Comparison of ENCODE assay signal across 18 mouse cellular contexts in the genomic region with DNA sequence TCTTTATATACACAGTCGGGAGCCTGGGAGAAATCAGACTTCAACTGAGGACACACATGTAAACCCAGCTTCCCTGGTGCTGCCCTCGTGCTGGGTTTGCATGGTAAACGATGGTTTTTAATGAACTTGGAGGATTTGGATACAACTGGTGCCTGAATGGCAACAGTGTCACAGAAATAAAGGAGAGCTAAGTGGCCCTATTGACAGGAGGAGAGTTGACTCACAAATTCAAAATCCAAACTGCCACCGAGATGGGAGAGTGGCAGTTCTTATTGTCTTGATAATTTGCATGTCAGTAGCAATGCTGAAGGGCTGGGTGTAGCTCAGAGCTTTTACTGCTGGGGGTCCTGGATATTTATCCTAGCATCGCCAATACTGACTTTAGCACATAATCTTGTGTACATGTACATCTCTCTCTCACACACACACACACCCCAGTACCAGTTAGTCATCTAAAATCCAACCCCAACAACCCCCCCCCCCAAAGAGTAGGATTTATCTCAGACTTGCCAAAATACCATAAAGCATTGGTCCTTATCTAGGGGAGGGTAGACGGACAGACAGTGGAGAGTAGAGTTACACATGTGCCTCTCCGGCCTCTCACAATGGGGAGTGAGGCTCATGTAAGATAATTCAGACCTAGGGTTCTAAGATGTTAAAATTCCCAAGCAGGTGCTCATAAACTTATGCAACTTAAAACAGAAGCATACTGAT. TPM values are rescaled to one million over a fixed set of nuclear protein-coding genes. Genes with fewer than 3 reads are reported as not detected.
DNase-seq lines count a peak whose midpoint lies in the region; ATAC-seq and TF ChIP-seq lines count a peak whose summit lies in the region.
"Had no signal": no experiment of that assay in that cellular context is flagged by ENCODE, and none has a peak within 500 bp of the region (broad histone marks: within the 10 kb centered on the region; RNA-seq: fewer than 3 reads in every experiment).

No protein-coding gene starts in this region.

- no peak for TF ChIP-seq CTCF in hindbrain, postnatal 0 days (IDR thresholded peaks at IDR 0.05; ENCODE audit: low read depth)
- TF ChIP-seq CTCF in ES-Bruce4 (IDR thresholded peaks at IDR 0.05; ENCODE audit: low read depth, low read length) = no peak
- no peak for TF ChIP-seq CTCF in liver, embryonic 14.5 days (IDR thresholded peaks at IDR 0.05; ENCODE audit: low read depth)

- H3K4me3 ChIP-seq in hindbrain, embryonic 11.5 days (ENCODE audit: low read depth, low read length) = no peak overlapping the region
- no peak overlapping the region for H3K4me3 ChIP-seq in hindbrain, postnatal 0 days (ENCODE audit: low read length)
- H3K4me3 ChIP-seq in ES-Bruce4 (ENCODE audit: low read depth, low read length) = no peak overlapping the region
- H3K4me3 ChIP-seq in forebrain, embryonic 11.5 days (ENCODE audit: low read depth, low read length) = no peak overlapping the region
- no peak overlapping the region for H3K4me3 ChIP-seq in liver, embryonic 14.5 days (ENCODE audit: insufficient read depth in 1 of 2, low read depth in 2 of 2, low read length in 2 of 2)
- H3K4me3 ChIP-seq: embryonic facial prominence, embryonic 12.5 days; layer of hippocampus, adult 2 months had no signal

- H3K9me3 ChIP-seq in hindbrain, embryonic 11.5 days (ENCODE audit: control insufficient read depth, low read length) = no peaks in the 10 kb centered on the region
- no peaks in the 10 kb centered on the region for H3K9me3 ChIP-seq in hindbrain, postnatal 0 days (ENCODE audit: low read length)
- H3K9me3 ChIP-seq in ES-Bruce4 (replicated peaks; ENCODE audit: control insufficient read depth, insufficient read depth, low read length, poor library complexity, severe bottlenecking) = no peaks in the 10 kb centered on the region
- H3K9me3 ChIP-seq in forebrain, embryonic 11.5 days (ENCODE audit: control insufficient read depth, low read length) = no peaks in the 10 kb centered on the region
- no peaks in the 10 kb centered on the region for H3K9me3 ChIP-seq in liver, embryonic 14.5 days (ENCODE audit: control insufficient read depth, low read length)
- H3K9me3 ChIP-seq: embryonic facial prominence, embryonic 12.5 days had no signal

- H3K4me2 ChIP-seq in hindbrain, embryonic 11.5 days (replicated peaks; ENCODE audit: low read depth, low read length) = no peak overlapping the region
- no peak overlapping the region for H3K4me2 ChIP-seq in hindbrain, postnatal 0 days (ENCODE audit: low read depth, low read length)
- H3K4me2 ChIP-seq in forebrain, embryonic 11.5 days (ENCODE audit: low read depth, low read length, severe bottlenecking) = no peak overlapping the region
- no peak overlapping the region for H3K4me2 ChIP-seq in liver, embryonic 14.5 days (ENCODE audit: low read depth)
- H3K4me2 ChIP-seq: embryonic facial prominence, embryonic 12.5 days had no signal

- H3K27ac ChIP-seq in hindbrain, embryonic 11.5 days (ENCODE audit: low read depth, low read length) = no peak overlapping the region
- H3K27ac ChIP-seq in hindbrain, postnatal 0 days = no peak overlapping the region
- peak overlapping the region; percentile 49; the same call in 1 of the 2 replicates for H3K27ac ChIP-seq in ES-Bruce4 (ENCODE audit: insufficient read depth, low read length)
- H3K27ac ChIP-seq in forebrain, embryonic 11.5 days (ENCODE audit: low read depth, low read length) = peak overlapping the region; percentile 48; the same call in 1 of the 2 replicates
- no peak overlapping the region for H3K27ac ChIP-seq in liver, embryonic 14.5 days
- H3K27ac ChIP-seq: embryonic facial prominence, embryonic 12.5 days; layer of hippocampus, adult 2 months had no signal

- peaks cover 10% of the 10 kb centered on the region; the same call in 1 of the 2 replicates for H3K4me1 ChIP-seq in hindbrain, embryonic 11.5 days (replicated peaks; ENCODE audit: control insufficient read depth, insufficient read depth, low read length)
- peaks cover 4% of the 10 kb centered on the region; the same call in 1 of the 2 replicates for H3K4me1 ChIP-seq in hindbrain, postnatal 0 days (ENCODE audit: insufficient read depth, low read length)
- peaks cover 15% of the 10 kb centered on the region for H3K4me1 ChIP-seq in ES-Bruce4 (ENCODE audit: control insufficient read depth, insufficient read depth, low read length)
- peaks cover 10% of the 10 kb centered on the region; the same call in 1 of the 2 replicates for H3K4me1 ChIP-seq in forebrain, embryonic 11.5 days (replicated peaks; ENCODE audit: control insufficient read depth, insufficient read depth, low read length)
- peaks cover 16 to 52% of the 10 kb centered on the region in 2 experiments for H3K4me1 ChIP-seq in liver, embryonic 14.5 days (replicated peaks; ENCODE audit: control insufficient read depth in 2 of 2, insufficient read depth in 2 of 2, low read length in 1 of 2)

- 26% methylated on average over 7 of the region's 7 CpGs for WGBS in hindbrain, embryonic 11.5 days
- WGBS in hindbrain, postnatal 0 days = 29% methylated on average over 7 of the region's 7 CpGs
- 26% methylated on average over 7 of the region's 7 CpGs for WGBS in forebrain, embryonic 11.5 days
- 29% methylated on average over 7 of the region's 7 CpGs for WGBS in liver, embryonic 14.5 days (ENCODE audit: insufficient replicate concordance)

- ATAC-seq in hindbrain, embryonic 11.5 days (ENCODE audit: low FRiP score) = peak; percentile 49; the same call in 1 of the 2 replicates
- no peak for ATAC-seq in hindbrain, postnatal 0 days
- 0 out of 2 replicates have a peak, but pooled peaks have one; percentile 48 for ATAC-seq in forebrain, embryonic 11.5 days (replicated peaks; ENCODE audit: low FRiP score)
- ATAC-seq in liver, embryonic 14.5 days (ENCODE audit: insufficient read depth) = peak; percentile 48
- ATAC-seq: activated CD4-positive, CD25-positive, alpha-beta regulatory T cell, adult 4 months; Patski had no signal

- H3K27me3 ChIP-seq in hindbrain, embryonic 11.5 days (ENCODE audit: control insufficient read depth, insufficient read depth, low read length) = no peaks in the 10 kb centered on the region
- H3K27me3 ChIP-seq in hindbrain, postnatal 0 days (ENCODE audit: insufficient read depth, low read length) = no peaks in the 10 kb centered on the region
- H3K27me3 ChIP-seq in ES-Bruce4 (ENCODE audit: control insufficient read depth, insufficient read depth, low read length, poor library complexity, severe bottlenecking) = no peaks in the 10 kb centered on the region
- no peaks in the 10 kb centered on the region for H3K27me3 ChIP-seq in forebrain, embryonic 11.5 days (ENCODE audit: control insufficient read depth, insufficient read depth, low read length)
- H3K27me3 ChIP-seq in liver, embryonic 14.5 days (ENCODE audit: control insufficient read depth, insufficient read depth, low read length) = no peaks in the 10 kb centered on the region
- H3K27me3 ChIP-seq: embryonic facial prominence, embryonic 12.5 days; Patski had no signal

- DNase-seq in hindbrain, embryonic 11.5 days (ENCODE audit: low spot score) = peak; percentile 39
- no peak for DNase-seq in hindbrain, postnatal 0 days (ENCODE audit: low spot score)
- no peak for DNase-seq in forebrain, embryonic 11.5 days (ENCODE audit: low spot score)
- no peak for DNase-seq in liver, embryonic 14.5 days (ENCODE audit: low read depth in 3 of 3, low spot score in 3 of 3)
- DNase-seq in urinary bladder, postnatal 10 days (ENCODE audit: low spot score) = no peak
- no peak for DNase-seq in kidney, postnatal 4 days
- DNase-seq in frontal cortex, postnatal 36 days (ENCODE audit: low spot score in 2 of 2) = no peak
- DNase-seq: adrenal gland, postnatal 36 days; cerebellum, adult 9-10 months; heart, postnatal 10 days; left cerebral cortex, postnatal 4 days; lung, adult 18-20 months; thymus, adult 2 months had no signal

- no peak for TF ChIP-seq POLR2A in ES-Bruce4 (IDR thresholded peaks at IDR 0.05; ENCODE audit: insufficient read depth, low read length)

- no peaks in the 10 kb centered on the region for H3K36me3 ChIP-seq in hindbrain, embryonic 11.5 days (ENCODE audit: control insufficient read depth, insufficient read depth, low read length)
- H3K36me3 ChIP-seq in hindbrain, postnatal 0 days (ENCODE audit: insufficient read depth, low read length) = no peaks in the 10 kb centered on the region
- H3K36me3 ChIP-seq in ES-Bruce4 (ENCODE audit: control insufficient read depth, insufficient read depth, low read length, poor library complexity, severe bottlenecking) = peaks cover 6% of the 10 kb centered on the region
- no peaks in the 10 kb centered on the region for H3K36me3 ChIP-seq in forebrain, embryonic 11.5 days (ENCODE audit: control insufficient read depth, insufficient read depth, low read length)
- no peaks in the 10 kb centered on the region for H3K36me3 ChIP-seq in liver, embryonic 14.5 days (replicated peaks; ENCODE audit: control insufficient read depth, insufficient read depth, low read depth)
- H3K36me3 ChIP-seq: embryonic facial prominence, embryonic 12.5 days had no signal

- no peak overlapping the region for H3K9ac ChIP-seq in hindbrain, embryonic 11.5 days (ENCODE audit: low read depth, low read length)
- no peak overlapping the region for H3K9ac ChIP-seq in hindbrain, postnatal 0 days (replicated peaks; ENCODE audit: low read length)
- H3K9ac ChIP-seq in ES-Bruce4 (ENCODE audit: low read depth, poor library complexity, severe bottlenecking) = peak overlapping the region; percentile 36; the same call in 1 of the 2 replicates
- no peak overlapping the region for H3K9ac ChIP-seq in forebrain, embryonic 11.5 days (ENCODE audit: low read length)
- no peak overlapping the region for H3K9ac ChIP-seq in liver, embryonic 14.5 days (replicated peaks)
- H3K9ac ChIP-seq: embryonic facial prominence, embryonic 12.5 days had no signal

- TF ChIP-seq EP300 in ES-Bruce4 (IDR thresholded peaks at IDR 0.05; ENCODE audit: insufficient read depth, low read depth, low read length) = 0 out of 2 replicates have a peak, but pooled peaks have one; percentile 44
- TF ChIP-seq EP300 in liver, embryonic 14.5 days (IDR thresholded peaks at IDR 0.05; ENCODE audit: low read depth) = no peak

RNA-seq across cellular contexts. Expression of gene Ezr, which starts 18.9 kb away (rescaled TPM):
- 73.8 and 91.1 TPM in 2 replicates for polyA plus RNA-seq in hindbrain, embryonic 11.5 days (2014; fragmentation: Nextera tagmentation; extraction: Ambion mirVana)
- total RNA-seq in hindbrain, postnatal 0 days (2014; rRNA removed) = 44.7 and 52.6 TPM in 2 replicates
- polyA plus RNA-seq in hindbrain, postnatal 0 days (2015; fragmentation: Nextera tagmentation; extraction: Ambion mirVana) = 62.4 and 72.7 TPM in 2 replicates
- polyA plus RNA-seq in ES-Bruce4 (2011; ENCODE audit: insufficient read depth, insufficient read length, low read depth, missing spikeins) = 163 and 168 TPM in 2 replicates
- polyA plus RNA-seq in forebrain, embryonic 11.5 days (2014; fragmentation: Nextera tagmentation; extraction: Ambion mirVana) = 122 and 135 TPM in 2 replicates
- 17.6 and 31.2 TPM in 2 replicates for polyA plus RNA-seq in liver, embryonic 14.5 days (2012; rRNA removed)
- 41.7 and 52.8 TPM in 2 replicates for polyA plus RNA-seq in liver, embryonic 14.5 days (2014; fragmentation: Nextera tagmentation; extraction: Ambion mirVana)

Comparison
In these comparisons a context has a peak if more than half of its experiments do, and no peak if none do; other contexts are left out.
1. H3K27ac ChIP-seq: peak in ES-Bruce4 (single experiment) and forebrain, embryonic 11.5 days (single experiment); none in hindbrain, embryonic 11.5 days (single experiment), hindbrain, postnatal 0 days (single experiment) and liver, embryonic 14.5 days (single experiment).